Mouse (Mus musculus): ENCODE measurements around the gene Tasp1. TPM values are rescaled to one million over a fixed set of nuclear protein-coding genes. Genes with fewer than 3 reads are reported as not detected.
A peak's percentile ranks its signal among the peaks of the same experiment; 100 is the strongest.
"Not testable (repeated sequence)": the region's sequence is repeated elsewhere in the genome, so short reads cannot be mapped to it uniquely, and the experiment has no call there.

Tasp1 gene
- polyA plus RNA-seq, 1 experiment from 2014 or later: 20.6 TPM

DNA sequence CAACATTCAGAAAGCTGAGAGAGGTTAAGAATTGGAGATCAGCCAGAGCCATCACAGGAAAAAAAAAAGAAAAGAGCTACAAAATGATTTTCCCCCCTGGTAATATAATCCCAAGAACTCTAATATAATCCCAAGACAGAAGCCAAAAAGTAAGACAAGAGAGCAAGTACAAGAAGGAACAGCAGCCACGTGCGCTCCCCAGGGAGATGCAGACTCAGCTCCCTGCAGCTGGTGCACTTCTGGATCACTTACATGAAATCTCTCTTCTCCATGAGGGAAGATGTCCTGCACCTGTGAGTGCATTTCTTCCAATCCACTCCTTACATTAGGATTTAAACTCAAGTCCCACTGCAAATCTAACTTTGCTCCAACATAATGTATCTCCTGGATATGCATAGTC is 134.4 kb downstream of the Tasp1 start:
- Histone ChIP-seq H3K9me3 (no peaks in the 10 kb centered on the region), H3K27me3 (replicated peaks) (no peaks in the 10 kb centered on the region), H3K36me3 (no peaks in the 10 kb centered on the region), H3K4me1 (replicated peaks) (no peaks in the 10 kb centered on the region), H3K9ac (no peak overlapping the region), H3K27ac (no peak overlapping the region), H3K4me3 (replicated peaks) (no peak overlapping the region), H3K4me2 (replicated peaks) (no peak overlapping the region)
- 80% methylated on average over 2 of the region's 2 CpGs for WGBS
- ATAC-seq: no peak

DNA sequence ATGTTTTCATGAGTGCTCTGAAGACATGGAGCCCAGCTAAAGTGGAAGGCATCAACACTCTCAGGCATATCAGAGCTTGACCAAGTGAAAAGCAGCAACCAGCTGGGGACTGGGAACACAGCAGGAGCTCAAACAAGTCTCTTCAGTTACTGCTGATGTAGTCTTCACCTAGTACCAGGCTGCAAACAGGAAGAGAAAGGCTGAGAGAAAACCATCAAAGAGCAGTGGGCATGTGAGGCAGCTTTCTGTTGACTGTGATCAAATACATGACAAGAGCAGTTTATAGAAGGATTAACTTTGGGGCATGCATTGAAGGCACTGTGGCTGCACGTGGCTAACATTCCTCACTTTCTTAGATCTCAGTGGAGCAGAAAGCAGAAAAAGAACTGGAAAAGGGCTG is 141.7 kb downstream of the Tasp1 start:
- ATAC-seq: no peak
- Histone ChIP-seq H3K9ac (no peak overlapping the region), H3K4me2 (replicated peaks) (no peak overlapping the region), H3K27ac (no peak overlapping the region), H3K4me3 (replicated peaks) (no peak overlapping the region), H3K36me3 (no peaks in the 10 kb centered on the region), H3K4me1 (replicated peaks) (no peaks in the 10 kb centered on the region), H3K9me3 (no peaks in the 10 kb centered on the region), H3K27me3 (replicated peaks) (no peaks in the 10 kb centered on the region)
- 10% methylated on average over 1 of the region's 1 CpGs for WGBS

DNA sequence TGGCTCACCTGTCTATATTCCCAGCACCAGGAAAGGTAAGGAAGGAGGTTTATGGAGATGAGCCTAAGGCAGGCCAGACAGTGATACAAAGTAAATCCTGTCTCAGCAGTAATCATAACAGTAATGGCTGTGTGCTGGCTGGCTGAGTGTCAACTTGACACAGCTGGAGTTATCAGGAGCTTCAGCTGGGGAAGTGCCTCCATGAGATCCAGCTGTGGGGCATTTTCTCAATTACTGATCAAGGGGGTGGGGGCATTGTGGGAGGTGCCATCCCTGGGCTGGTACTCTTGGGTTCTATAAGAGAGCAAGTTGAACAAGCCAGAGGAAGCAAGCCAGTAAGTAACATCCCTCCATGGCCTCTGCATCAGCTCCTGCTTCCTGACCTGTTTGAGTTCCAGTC is 145.2 kb downstream of the Tasp1 start:
- not testable (repeated sequence) for H3K36me3 ChIP-seq; H3K27ac ChIP-seq; H3K4me3 ChIP-seq (replicated peaks); H3K9ac ChIP-seq; H3K9me3 ChIP-seq; H3K4me2 ChIP-seq (replicated peaks); H3K27me3 ChIP-seq (replicated peaks); H3K4me1 ChIP-seq (replicated peaks); ATAC-seq

DNA sequence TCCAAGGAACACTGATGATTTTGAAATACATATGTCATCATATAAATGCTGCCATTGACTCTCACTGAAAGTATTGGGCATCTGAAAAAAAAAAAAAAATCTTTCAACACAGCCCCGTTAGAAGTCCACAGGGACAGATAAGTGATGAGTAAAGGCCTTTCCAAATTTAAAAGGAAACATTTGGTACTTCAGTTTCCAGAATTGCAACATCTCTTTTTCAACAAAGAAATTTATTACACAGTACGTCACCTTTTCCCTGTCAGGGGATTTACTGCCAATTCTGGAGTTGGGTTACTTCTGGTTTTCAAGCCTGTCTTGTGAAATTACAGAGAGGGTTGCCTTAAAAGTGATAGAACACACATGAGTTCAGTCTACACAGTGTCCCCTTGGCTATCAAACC is 146.8 kb downstream of the Tasp1 start:
- Histone ChIP-seq H3K4me3 (replicated peaks) (no peak overlapping the region), H3K36me3 (no peaks in the 10 kb centered on the region), H3K4me1 (replicated peaks) (no peaks in the 10 kb centered on the region), H3K9me3 (no peaks in the 10 kb centered on the region), H3K9ac (no peak overlapping the region), H3K4me2 (replicated peaks) (no peak overlapping the region), H3K27me3 (replicated peaks) (no peaks in the 10 kb centered on the region), H3K27ac (no peak overlapping the region)
- 60% methylated on average over 2 of the region's 2 CpGs for WGBS
- no peak for ATAC-seq

DNA sequence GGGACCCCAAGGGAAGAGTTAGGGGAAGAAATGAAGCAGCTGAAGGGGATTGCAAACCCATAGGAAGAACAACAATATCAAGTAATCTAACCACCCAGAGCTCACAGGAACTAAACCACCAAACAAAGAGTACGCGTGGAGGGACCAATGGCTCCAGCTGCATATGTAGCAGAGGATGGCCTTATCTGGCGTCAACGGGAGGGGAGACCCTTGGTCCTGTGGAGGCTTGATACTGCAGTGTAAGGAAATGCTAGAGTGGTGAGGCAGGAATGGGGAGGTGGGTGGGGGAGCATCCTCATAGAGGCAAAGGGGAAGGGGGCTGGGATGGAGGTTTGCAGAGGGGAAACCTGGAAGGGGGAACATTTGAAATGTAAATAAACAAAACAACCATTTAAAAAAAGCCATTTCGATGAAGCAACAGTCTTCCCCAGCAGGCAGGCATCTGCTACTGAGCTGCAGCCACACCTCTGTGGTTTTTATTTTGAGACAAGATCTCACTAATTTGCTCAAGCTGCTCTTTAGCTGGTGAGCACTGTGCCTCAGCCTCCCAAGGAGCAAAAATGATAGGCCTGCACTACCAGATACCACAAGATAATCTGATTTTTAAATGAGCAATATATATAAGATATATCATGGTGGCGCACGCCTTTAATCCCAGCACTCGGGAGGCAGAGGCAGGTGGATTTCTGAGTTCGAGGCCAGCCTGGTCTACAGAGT is 160.0 kb downstream of the Tasp1 start:
- no peak overlapping the region for H3K9ac ChIP-seq
- H3K27me3 ChIP-seq (replicated peaks): no peaks in the 10 kb centered on the region
- no peaks in the 10 kb centered on the region for H3K9me3 ChIP-seq
- no peak overlapping the region for H3K27ac ChIP-seq
- H3K4me1 ChIP-seq (replicated peaks): no peaks in the 10 kb centered on the region
- WGBS: 92% methylated on average over 9 of the region's 9 CpGs
- ATAC-seq: no peak
- no peak overlapping the region for H3K4me2 ChIP-seq (replicated peaks)
- H3K36me3 ChIP-seq: no peaks in the 10 kb centered on the region
- no peak overlapping the region for H3K4me3 ChIP-seq (replicated peaks)

DNA sequence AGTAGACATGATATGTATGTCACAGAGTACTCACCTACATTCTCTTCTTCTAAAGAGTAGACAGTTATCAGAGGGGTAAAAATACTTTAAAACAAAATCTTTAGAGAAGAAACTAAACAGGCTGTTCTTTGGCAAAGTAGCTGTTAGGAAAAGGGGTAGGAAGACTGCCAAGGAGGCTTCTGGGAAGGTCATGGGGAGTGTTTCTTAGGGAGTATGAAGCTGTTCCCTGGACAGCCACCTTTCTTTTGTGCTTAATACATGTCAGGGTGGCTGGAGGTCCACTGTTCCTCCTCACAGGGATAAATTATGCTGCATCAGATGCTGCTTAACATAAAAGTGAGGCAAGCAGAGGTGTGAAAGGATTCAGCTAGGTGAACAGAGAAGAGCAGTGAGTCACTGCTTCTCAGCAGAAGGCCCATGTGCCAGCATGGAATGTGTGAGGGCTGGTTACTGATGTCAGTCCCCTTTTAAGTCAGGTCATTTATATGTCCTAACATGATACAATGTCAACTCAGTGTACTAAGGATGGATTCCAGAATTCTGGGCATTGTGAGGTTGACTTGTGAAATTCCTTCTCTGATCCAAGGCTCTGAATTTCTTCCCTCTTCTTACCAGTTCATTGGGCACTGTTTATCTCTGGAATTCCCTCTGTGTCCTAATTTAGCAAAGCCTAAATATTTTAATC is 175.1 kb downstream of the Tasp1 start:
- Histone ChIP-seq H3K9me3 (no peaks in the 10 kb centered on the region), H3K27ac (no peak overlapping the region), H3K36me3 (no peaks in the 10 kb centered on the region), H3K4me3 (replicated peaks) (no peak overlapping the region), H3K4me1 (replicated peaks) (no peaks in the 10 kb centered on the region), H3K9ac (no peak overlapping the region), H3K27me3 (replicated peaks) (no peaks in the 10 kb centered on the region), H3K4me2 (replicated peaks) (no peak overlapping the region)
- ATAC-seq: no peak

DNA sequence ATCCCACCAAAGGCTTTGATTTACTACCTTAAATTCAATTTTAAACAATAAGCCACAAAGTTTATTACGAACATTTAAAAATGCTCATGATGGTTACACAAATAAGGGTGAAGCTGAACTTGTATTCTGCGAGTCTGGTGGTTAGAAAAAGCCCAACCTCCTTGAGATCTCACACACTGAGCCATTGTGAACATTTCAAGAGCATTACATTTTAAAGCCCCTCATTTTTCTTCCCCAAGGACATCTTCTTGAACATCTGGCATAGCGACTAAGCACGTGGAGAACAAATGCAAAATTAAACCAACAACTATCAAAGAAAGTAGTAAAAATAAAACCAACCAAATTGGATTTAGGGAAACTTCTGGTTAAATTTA is 182.4 kb downstream of the Tasp1 start:
- no peak for ATAC-seq
- H3K27ac ChIP-seq: no peak overlapping the region

DNA sequence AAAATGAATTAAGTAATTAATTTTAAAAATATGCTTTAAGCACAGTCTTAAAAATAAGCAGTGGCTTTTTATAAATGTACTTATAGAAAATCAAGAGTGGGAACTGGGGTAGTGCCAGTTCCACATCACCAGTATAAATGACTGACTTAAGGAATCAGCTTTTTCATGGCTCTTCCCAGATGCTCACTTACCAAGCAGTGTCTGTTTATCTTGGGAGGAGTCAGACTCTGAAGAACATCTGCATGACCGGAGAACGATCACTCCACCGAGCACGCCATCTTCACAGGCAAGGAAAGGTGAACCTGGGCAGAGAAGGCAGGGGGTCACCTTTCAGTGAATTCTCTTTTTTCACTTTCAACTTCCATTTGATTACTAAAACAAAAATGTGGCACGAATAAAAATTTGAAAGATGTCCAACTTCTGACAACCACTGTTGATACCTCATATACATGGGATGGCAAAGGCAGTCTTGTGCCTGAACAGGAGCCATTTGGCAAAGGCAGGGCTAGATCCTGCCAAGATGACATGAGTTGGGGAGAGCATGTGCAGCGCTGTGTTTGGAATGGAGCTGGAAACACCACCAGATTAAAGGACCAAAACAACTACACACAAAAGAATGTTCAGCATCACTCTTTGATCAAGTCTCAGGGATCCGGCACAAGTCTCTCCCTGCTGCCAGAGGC is 182.9 kb downstream of the Tasp1 start:
- Histone ChIP-seq H3K27ac (no peak overlapping the region), H3K27me3 (replicated peaks) (no peaks in the 10 kb centered on the region), H3K36me3 (no peaks in the 10 kb centered on the region), H3K9ac (no peak overlapping the region), H3K4me3 (replicated peaks) (no peak overlapping the region), H3K4me1 (replicated peaks) (no peaks in the 10 kb centered on the region), H3K4me2 (replicated peaks) (no peak overlapping the region), H3K9me3 (no peaks in the 10 kb centered on the region)
- no peak for ATAC-seq
- 78% methylated on average over 7 of the region's 7 CpGs for WGBS

More for the DNA sequence above, 182.4 kb downstream of the Tasp1 start:
- Histone ChIP-seq H3K4me1 (replicated peaks) (no peaks in the 10 kb centered on the region), H3K4me2 (replicated peaks) (no peak overlapping the region), H3K4me3 (replicated peaks) (no peak overlapping the region), H3K36me3 (no peaks in the 10 kb centered on the region), H3K27me3 (replicated peaks) (no peaks in the 10 kb centered on the region), H3K9me3 (no peaks in the 10 kb centered on the region), H3K9ac (no peak overlapping the region)
- WGBS: 47% methylated on average over 4 of the region's 4 CpGs

DNA sequence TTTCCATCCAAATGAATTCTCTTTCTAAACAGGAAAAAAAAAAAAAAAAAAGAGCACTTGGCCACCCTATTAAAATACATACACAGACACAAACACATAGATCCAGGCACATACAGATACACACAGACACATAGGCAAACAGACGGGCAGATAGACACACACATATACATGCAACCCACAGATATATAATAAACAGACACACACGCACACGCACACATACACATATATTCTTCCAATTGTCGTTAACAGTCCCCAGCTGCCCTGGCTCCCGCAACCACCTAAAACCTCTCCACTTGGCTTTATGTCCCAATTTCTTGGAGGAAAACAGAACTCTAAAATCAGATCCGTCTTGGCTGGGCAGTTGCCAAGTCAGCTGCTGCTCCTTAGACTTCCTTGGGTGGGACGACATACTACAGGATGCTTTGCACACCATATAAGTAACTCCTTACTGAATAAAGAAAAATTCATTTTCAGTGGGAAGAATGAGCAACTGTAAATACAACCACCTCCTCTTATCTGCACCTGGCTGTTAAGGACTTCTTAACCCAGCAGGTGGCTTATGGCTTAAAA is 188.5 kb downstream of the Tasp1 start:
- H3K4me2 ChIP-seq (replicated peaks): no peak overlapping the region
- WGBS: 65% methylated on average over 7 of the region's 7 CpGs
- H3K9me3 ChIP-seq: no peaks in the 10 kb centered on the region
- no peaks in the 10 kb centered on the region for H3K4me1 ChIP-seq (replicated peaks)
- no peaks in the 10 kb centered on the region for H3K36me3 ChIP-seq
- no peak overlapping the region for H3K4me3 ChIP-seq (replicated peaks)
- no peak overlapping the region for H3K27ac ChIP-seq
- no peak overlapping the region for H3K9ac ChIP-seq
- no peaks in the 10 kb centered on the region for H3K27me3 ChIP-seq (replicated peaks)
- ATAC-seq: no peak

DNA sequence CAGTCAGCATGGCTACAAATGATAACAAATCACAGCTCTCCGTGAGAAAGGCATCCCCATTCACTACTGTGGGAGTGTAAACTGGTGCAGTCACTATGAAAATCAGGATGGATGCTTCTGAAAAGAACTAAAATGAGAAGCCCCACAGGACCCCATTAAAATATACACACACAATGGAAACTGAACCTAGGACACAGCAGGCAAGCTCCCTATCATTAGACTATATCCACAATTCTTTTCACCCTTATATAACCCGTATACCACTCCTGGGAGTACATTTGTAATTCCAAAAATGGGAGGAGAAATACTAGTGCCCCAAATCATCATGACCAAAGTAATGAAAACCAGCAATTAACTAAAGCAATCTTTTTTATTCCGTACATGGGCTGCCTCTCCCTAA is 190.7 kb downstream of the Tasp1 start:
- H3K36me3 ChIP-seq: no peaks in the 10 kb centered on the region
- H3K9ac ChIP-seq: no peak overlapping the region
- no peak overlapping the region for H3K4me3 ChIP-seq (replicated peaks)
- 75% methylated on average over 3 of the region's 3 CpGs for WGBS
- ATAC-seq: no peak
- H3K27me3 ChIP-seq (replicated peaks): no peaks in the 10 kb centered on the region
- no peaks in the 10 kb centered on the region for H3K9me3 ChIP-seq
- no peak overlapping the region for H3K27ac ChIP-seq
- H3K4me1 ChIP-seq (replicated peaks): no peaks in the 10 kb centered on the region
- no peak overlapping the region for H3K4me2 ChIP-seq (replicated peaks)

DNA sequence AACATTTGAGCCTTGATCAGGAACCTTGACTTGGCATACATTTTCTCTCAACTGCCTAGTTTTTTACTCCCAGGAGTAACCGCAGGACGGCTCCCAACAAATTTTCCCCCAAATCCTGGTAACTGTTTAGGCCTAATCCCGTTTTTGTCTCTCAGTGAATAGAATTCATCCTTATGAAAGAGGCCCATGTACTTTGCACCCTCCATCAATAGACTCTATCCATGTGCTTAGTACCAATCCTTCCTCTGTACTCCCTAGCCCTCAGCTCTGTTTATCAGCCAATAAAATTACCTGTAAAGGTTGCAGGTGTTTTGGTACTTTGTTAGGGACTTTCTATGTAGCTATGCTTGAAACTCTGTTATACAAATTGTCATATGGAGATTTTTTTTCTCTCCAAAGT is 192.4 kb downstream of the Tasp1 start:
- H3K4me2 ChIP-seq (replicated peaks): no peak overlapping the region
- WGBS: 71% methylated on average over 3 of the region's 3 CpGs
- H3K9me3 ChIP-seq: no peaks in the 10 kb centered on the region
- no peaks in the 10 kb centered on the region for H3K27me3 ChIP-seq (replicated peaks)
- peak overlapping the region; percentile 37; the same call in 1 of the 2 replicates for H3K27ac ChIP-seq
- no peak overlapping the region for H3K9ac ChIP-seq
- H3K4me1 ChIP-seq (replicated peaks): no peaks in the 10 kb centered on the region
- H3K4me3 ChIP-seq (replicated peaks): no peak overlapping the region
- no peaks in the 10 kb centered on the region for H3K36me3 ChIP-seq
- ATAC-seq: peak; percentile 87

DNA sequence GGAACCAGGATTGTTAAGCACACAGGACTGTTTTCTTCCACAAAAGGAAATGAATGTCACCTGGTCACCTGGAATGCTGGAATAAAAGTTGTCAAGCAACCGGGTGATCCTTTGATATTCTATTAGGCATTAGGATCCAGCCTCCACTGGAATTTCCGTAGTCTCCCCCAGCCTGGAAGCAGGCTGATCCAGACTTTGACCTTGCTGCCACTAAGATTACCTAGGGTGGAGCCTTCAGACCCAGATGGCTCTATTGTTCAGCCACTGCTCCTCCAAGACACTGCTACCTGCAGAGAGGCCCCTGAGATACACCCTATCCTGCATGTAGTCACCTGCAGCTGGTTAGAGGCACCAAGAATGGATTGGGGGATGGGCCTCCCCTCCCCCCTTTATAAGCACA is 192.8 kb downstream of the Tasp1 start:
- H3K4me3 ChIP-seq (replicated peaks): no peak overlapping the region
- H3K9me3 ChIP-seq: no peaks in the 10 kb centered on the region
- peak overlapping the region; percentile 37; the same call in 1 of the 2 replicates for H3K27ac ChIP-seq
- no peak overlapping the region for H3K9ac ChIP-seq
- H3K36me3 ChIP-seq: no peaks in the 10 kb centered on the region
- peak; percentile 99 for ATAC-seq
- WGBS: 46% methylated on average over 2 of the region's 2 CpGs
- no peaks in the 10 kb centered on the region for H3K27me3 ChIP-seq (replicated peaks)
- no peaks in the 10 kb centered on the region for H3K4me1 ChIP-seq (replicated peaks)
- no peak overlapping the region for H3K4me2 ChIP-seq (replicated peaks)
